Mouse (Mus musculus) G1E-ER4 (cell line): Measurements from ENCODE around the gene Ifrd2. TPM values are rescaled to one million over a fixed set of nuclear protein-coding genes. Genes with fewer than 3 reads are reported as not detected.

Experiments used
- GATA1 ChIP-seq: IDR thresholded peaks from one replicate; pipeline ENCODE4 v1.8.0; 2012; ENCODE audit warnings: low read length, inconsistent platforms
- polyA plus RNA-seq: library from polyadenylated mRNA; stranded (reverse); fragments of >175 nt; gene quantifications from 2 replicates; pipeline ENCODE4 v1.2.3, GENCODE M21; 2012

The Ifrd2 gene
- polyA plus RNA-seq, 1 experiment = 135 TPM

GRCm38 (mm10) chr9:107549297-107550074, 38.0 kb upstream of the Ifrd2 start:
- TF ChIP-seq GATA1 = no peak

DNA sequence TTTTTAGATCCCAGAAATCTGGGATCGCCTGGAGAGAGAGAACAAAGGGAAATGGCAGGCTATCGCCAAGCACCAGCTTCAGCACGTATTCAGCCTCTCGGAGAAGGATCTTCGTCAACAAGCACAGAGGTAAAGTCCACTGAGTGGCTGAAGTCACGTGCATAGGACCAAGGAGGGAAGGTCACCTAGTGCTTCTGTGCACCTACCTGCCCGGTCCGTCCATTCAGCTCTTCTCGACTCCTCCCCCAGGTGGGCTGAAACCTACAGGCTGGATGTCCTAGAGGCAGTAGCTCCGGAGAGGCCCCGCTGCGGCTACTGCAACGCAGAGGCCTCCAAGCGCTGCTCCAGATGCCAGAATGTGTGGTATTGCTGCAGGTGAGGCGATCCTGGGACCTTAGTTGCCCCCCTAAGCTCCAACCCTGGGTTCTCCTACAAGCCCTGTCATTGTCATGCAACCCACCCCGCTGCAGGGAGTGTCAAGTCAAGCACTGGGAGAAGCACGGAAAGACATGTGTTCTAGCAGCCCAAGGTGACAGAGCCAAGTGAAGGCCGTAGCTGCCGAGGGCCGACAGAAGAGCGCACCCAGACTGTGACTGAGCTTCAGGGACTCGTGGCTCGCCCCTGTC, 36.8 kb upstream of the Ifrd2 start:
- TF ChIP-seq GATA1 = no peak

GRCm38 (mm10) chr9:107551117-107551889, 36.1 kb upstream of the Ifrd2 start, which contains the start of gene Rassf1:
Rassf1 (plus strand) TSS chr9:107551555.
- TF ChIP-seq GATA1 = no peak

GRCm38 (mm10) chr9:107551890-107552355, 35.5 kb upstream of the Ifrd2 start:
- TF ChIP-seq GATA1 = no peak

DNA sequence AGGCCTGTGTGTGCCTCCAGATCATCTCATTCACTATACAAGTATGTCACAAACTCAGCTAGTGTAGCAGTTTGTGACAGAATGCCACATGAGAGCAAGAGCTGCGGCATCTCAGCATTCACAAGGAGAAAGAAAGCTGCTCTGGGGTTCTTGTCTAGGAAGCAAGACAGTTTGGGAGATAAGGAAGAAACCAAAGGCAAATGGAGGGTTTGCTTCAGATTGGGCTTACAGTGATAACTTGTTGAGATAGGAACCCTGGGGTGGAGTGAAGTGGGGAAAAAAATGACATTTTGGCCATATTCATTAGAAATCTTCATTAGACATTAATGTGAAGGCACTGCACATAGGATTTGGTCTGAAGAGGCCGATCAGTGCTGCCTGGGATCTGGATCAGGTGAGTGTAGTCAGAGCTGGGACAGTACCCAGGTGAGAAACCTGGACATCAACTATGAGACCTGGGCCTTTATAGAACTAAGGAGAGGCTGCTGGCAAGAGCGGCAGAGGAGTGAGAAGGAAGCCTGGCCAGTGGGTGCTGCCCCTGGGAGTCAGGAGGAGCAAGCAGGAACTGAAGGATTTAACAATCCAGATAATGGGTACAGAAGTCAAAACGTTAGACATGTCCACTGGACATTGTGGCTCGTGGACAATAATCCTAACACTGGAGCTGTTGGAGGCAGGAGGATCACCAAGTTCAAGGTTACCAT, 34.6 kb upstream of the Ifrd2 start:
- TF ChIP-seq GATA1 = no peak

- no peak for TF ChIP-seq GATA1
Observed at GRCm38 (mm10) chr9:107553541-107554318, 33.7 kb upstream of the Ifrd2 start.

DNA sequence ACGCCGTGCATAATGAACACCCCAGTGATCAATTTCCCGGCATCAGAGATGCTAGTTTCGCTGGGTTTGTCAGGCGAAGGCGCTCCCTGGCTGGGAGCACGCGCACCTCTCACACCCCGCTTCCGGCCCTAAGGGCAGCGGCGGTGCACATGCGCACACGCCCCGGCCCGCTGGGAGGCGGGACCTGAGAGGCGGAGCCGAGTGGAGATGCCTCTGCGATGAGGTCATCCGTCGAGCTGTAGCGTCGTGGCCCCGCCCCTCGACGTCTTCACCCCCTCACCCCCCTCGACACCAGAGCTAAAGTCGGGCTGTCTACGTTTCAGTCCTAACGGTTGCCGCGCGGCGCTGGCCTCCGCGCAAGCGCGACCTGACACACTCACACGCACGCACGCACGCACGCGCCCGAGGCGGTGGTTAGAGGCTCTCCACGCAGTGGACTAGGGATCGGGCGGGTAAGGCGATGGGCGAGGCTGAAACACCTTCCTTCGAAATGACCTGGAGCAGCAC, 33.1 kb upstream of the Ifrd2 start:
- TF ChIP-seq GATA1 = no peak

- no peak for TF ChIP-seq GATA1
Observed at GRCm38 (mm10) chr9:107555031-107555457, 32.4 kb upstream of the Ifrd2 start.

DNA sequence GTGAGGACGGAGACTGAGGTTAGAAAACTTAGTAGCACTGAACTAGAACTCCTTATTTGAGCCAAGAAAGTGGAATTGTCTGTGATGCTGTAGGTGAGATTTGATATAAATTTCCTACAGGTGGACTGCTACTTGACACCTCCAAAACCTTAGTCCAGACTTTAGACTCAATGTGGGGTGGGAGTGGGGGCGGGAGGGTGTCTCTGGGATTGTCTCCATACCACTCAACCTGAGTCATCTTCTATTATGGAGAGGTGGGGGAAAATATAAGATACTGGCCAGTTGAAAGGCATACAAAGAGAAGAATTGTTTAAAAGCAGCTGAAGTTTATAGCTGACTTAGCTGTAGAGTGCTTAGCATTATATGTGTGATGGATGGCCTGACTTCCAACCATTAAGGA, 31.7 kb upstream of the Ifrd2 start:
- TF ChIP-seq GATA1 = no peak

- no peak for TF ChIP-seq GATA1
Observed at GRCm38 (mm10) chr9:107556346-107556745, 31.1 kb upstream of the Ifrd2 start.

GRCm38 (mm10) chr9:107563029-107563581, 24.3 kb upstream of the Ifrd2 start, which contains the start of gene Tusc2:
Tusc2 (plus strand) TSS chr9:107563255.
- TF ChIP-seq GATA1 = no peak

DNA sequence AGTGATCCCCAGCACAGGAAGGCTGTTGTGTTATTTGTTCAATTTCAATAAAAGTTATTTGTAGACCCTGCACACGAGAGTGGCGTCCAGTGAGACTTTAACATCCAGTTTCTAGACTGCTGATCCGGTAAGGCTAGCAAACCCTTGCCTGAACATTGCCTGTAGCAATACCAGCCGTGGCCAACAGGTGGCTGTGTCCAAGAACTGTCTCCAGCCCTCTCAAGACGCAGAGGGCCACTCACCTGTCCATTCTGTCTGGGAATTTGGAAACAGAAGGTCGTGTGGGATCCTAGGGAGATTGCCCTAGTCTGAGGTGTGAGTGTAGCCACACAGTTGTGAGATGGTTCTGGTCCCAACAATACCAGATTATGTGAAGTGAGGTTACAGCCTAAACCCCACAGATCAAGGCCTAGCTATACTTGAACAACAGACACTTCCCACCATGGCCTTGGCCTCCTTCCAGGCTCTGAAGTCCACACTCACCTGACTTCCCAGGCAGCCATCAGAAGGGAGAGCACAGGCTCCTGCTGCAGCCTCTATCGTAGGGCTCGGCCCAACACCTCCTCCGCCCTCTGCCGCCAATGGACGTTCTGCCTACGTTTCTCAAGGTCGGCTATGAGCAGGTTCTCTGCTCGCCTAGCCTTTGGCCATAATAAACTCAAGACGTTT, 21.3 kb upstream of the Ifrd2 start:
- no peak for TF ChIP-seq GATA1

GRCm38 (mm10) chr9:107566855-107567254, 20.6 kb upstream of the Ifrd2 start:
- TF ChIP-seq GATA1 = no peak
